8 mouse cellular contexts compared by ENCODE assay signal in the genomic region with DNA sequence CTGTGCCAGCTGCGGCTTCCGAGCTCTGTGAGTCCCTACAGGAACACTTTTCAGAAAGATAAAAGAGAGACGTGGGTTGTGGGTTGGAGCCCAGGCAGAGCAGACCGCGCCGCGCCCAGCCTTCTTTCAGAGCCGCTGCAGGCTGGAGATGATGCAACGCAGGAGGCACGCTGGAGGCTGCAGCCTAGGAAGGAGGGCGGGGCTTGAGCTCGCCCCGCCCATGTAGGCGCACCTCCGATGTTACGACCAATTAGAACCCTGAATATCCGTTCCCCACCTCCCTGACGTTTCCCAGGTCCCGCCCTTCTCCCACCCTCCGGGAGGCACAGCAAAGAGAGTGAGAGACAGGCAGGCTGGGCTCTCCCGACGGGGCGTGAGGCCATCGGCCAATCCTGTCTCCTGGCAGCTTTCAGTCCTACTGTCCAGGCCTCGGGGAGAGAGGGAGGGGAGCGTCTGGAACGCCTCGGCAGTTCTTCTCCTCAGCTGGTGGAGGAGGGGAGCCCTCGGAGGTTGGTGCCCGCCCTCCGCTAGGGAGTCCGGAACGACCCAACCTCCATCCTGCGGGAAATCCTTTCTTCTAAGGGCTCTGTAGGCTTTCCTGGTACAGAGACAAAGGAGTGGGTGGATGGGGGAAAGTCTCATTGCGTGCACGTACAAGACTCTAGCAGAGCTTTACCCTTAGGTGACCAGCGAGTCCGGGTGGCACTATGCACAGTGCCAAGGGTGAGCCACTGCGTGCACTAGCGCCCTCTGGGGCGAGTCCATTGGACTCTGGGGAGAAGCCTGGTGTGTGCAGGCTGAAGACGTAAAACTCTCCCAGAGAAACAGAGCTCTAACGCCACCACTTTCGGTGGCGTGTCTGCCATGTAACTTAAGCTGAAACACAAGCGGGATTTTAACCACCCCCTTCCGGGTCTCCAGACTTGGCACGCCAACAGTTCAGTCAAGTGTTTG. TPM values are rescaled to one million over a fixed set of nuclear protein-coding genes. Genes with fewer than 3 reads are reported as not detected.
DNase-seq lines count a peak whose midpoint lies in the region; ATAC-seq lines count a peak whose summit lies in the region.

A gene (minus strand): TSS at position 153 of the 954 bp plus-strand sequence.

- no peaks in the 10 kb centered on the region for H3K36me3 ChIP-seq in hindbrain, embryonic 12.5 days

- H3K9ac ChIP-seq in hindbrain, embryonic 12.5 days = peak within 1 kb of the TSS; percentile 71

- H3K27ac ChIP-seq in hindbrain, embryonic 12.5 days = peak within 1 kb of the TSS; percentile 97

- H3K4me1 ChIP-seq in hindbrain, embryonic 12.5 days = peaks cover 25% of the 10 kb centered on the region

- peak within 1 kb of the TSS; percentile 53 for H3K4me3 ChIP-seq in hindbrain, embryonic 12.5 days

- no peaks in the 10 kb centered on the region for H3K27me3 ChIP-seq in hindbrain, embryonic 12.5 days

- peak; percentile 99 for DNase-seq in NIH3T3 (ENCODE audit: low read depth)
- DNase-seq in cerebellum, postnatal 10 days = peak; percentile 94 to 97
- peak; percentile 93 to 95 for DNase-seq in frontal cortex, postnatal 10 days (ENCODE audit: low spot score in 2 of 2)
- DNase-seq in layer of hippocampus, postnatal 14 days (ENCODE audit: low spot score in 2 of 2) = peak; percentile 93 to 96
- DNase-seq in lung, postnatal 14 days = peak; percentile 92
- peak; percentile 92 for DNase-seq in retina, adult 2 months (ENCODE audit: low read depth, low spot score)
- peak; percentile 92 to 94 for DNase-seq in thymus, postnatal 36 days

- 0% methylated on average over 42 of the region's 48 CpGs for WGBS in hindbrain, embryonic 12.5 days

- H3K4me2 ChIP-seq in hindbrain, embryonic 12.5 days (replicated peaks) = peak within 1 kb of the TSS; percentile 79

- H3K9me3 ChIP-seq in hindbrain, embryonic 12.5 days (replicated peaks) = no peaks in the 10 kb centered on the region

- ATAC-seq in hindbrain, embryonic 12.5 days (ENCODE audit: low FRiP score) = peak; percentile 99

RNA-seq across cellular contexts. Expression of the gene that starts here (rescaled TPM):
- polyA plus RNA-seq in hindbrain, embryonic 12.5 days (2016; fragmentation: Nextera tagmentation; extraction: Ambion mirVana) = 25.2 and 26.0 TPM in 2 replicates
- 10 to 100 TPM; 49.1 to 51.3 TPM for total RNA-seq in layer of hippocampus, postnatal 14 days (2021)

Comparison
In these comparisons a context has a peak if more than half of its experiments do, and no peak if none do; other contexts are left out.
1. Peak in every context shown above with its lines: DNase-seq, ATAC-seq, H3K4me3 ChIP-seq and H3K27ac ChIP-seq.